Mouse (Mus musculus) lung, postnatal 14 days (tissue): Measurements from ENCODE around the gene Eef1a2.
"Not testable (repeated sequence)": the region's sequence is repeated elsewhere in the genome, so short reads cannot be mapped to it uniquely, and the experiment has no call there.

Source experiments
- DNase-seq: peaks from one replicate; pipeline ENCODE4 v3.0.0; 2021

The Eef1a2 gene

GRCm38 (mm10) chr2:181156248-181157121 lies at the start of gene Eef1a2:
TSS of gene Eef1a2 (minus strand) at chr2:181157014.
- no peak for DNase-seq

GRCm38 (mm10) chr2:181206118-181206517 lies 49.3 kb upstream of the Eef1a2 start:
- DNase-seq: no peak

- DNase-seq: no peak
Observed at GRCm38 (mm10) chr2:181205678-181206077, 48.9 kb upstream of the Eef1a2 start.

GRCm38 (mm10) chr2:181202886-181203285 lies 46.1 kb upstream of the Eef1a2 start:
- DNase-seq: no peak

GRCm38 (mm10) chr2:181202422-181202821 lies 45.6 kb upstream of the Eef1a2 start, which contains the start of gene Ptk6:
TSS of gene Ptk6 (minus strand) at chr2:181202789.
- DNase-seq: no peak

GRCm38 (mm10) chr2:181201606-181202005 lies 44.8 kb upstream of the Eef1a2 start:
- DNase-seq: no peak

GRCm38 (mm10) chr2:181196628-181197300 lies 40.0 kb upstream of the Eef1a2 start:
- no peak for DNase-seq

GRCm38 (mm10) chr2:181193044-181193443 lies 36.2 kb upstream of the Eef1a2 start:
- no peak for DNase-seq

- DNase-seq: no peak
Observed at GRCm38 (mm10) chr2:181191936-181192335, 35.1 kb upstream of the Eef1a2 start.

- not testable (repeated sequence) for DNase-seq
Observed at GRCm38 (mm10) chr2:181191385-181191784, 34.6 kb upstream of the Eef1a2 start.

- DNase-seq: no peak
Observed at GRCm38 (mm10) chr2:181189321-181189720, 32.5 kb upstream of the Eef1a2 start.

- peak; percentile 24 for DNase-seq
Observed at GRCm38 (mm10) chr2:181188681-181189080, 31.9 kb upstream of the Eef1a2 start.

GRCm38 (mm10) chr2:181187121-181188000 lies 30.5 kb upstream of the Eef1a2 start, which contains the start of gene Ppdpf:
TSS of gene Ppdpf (plus strand) at chr2:181187247.
- peak; percentile 93 for DNase-seq

GRCm38 (mm10) chr2:181186635-181187034 lies 29.8 kb upstream of the Eef1a2 start:
- DNase-seq: peak; percentile 88

- no peak for DNase-seq
Observed at GRCm38 (mm10) chr2:181180898-181181297, 24.1 kb upstream of the Eef1a2 start.

- no peak for DNase-seq
Observed at GRCm38 (mm10) chr2:181178471-181178870, 21.7 kb upstream of the Eef1a2 start.

GRCm38 (mm10) chr2:181178015-181178414 lies 21.2 kb upstream of the Eef1a2 start:
- no peak for DNase-seq

GRCm38 (mm10) chr2:181174646-181175045 lies 17.8 kb upstream of the Eef1a2 start:
- no peak for DNase-seq

GRCm38 (mm10) chr2:181166469-181166868 lies 9.7 kb upstream of the Eef1a2 start:
- DNase-seq: no peak

GRCm38 (mm10) chr2:181160821-181161220 lies 4.0 kb upstream of the Eef1a2 start:
- DNase-seq: no peak

GRCm38 (mm10) chr2:181159771-181160170 lies 3.0 kb upstream of the Eef1a2 start:
- no peak for DNase-seq

- DNase-seq: no peak
Observed at GRCm38 (mm10) chr2:181159091-181159514, 2.3 kb upstream of the Eef1a2 start.

GRCm38 (mm10) chr2:181158471-181158870 lies 1.7 kb upstream of the Eef1a2 start:
- DNase-seq: no peak
